Mouse (Mus musculus): ENCODE results near the gene Ager. TPM values are rescaled to one million over a fixed set of nuclear protein-coding genes. Genes with fewer than 3 reads are reported as not detected.

Ager gene
- polyA plus RNA-seq, 1 experiment from 2014 or later = 1.3 TPM

DNA sequence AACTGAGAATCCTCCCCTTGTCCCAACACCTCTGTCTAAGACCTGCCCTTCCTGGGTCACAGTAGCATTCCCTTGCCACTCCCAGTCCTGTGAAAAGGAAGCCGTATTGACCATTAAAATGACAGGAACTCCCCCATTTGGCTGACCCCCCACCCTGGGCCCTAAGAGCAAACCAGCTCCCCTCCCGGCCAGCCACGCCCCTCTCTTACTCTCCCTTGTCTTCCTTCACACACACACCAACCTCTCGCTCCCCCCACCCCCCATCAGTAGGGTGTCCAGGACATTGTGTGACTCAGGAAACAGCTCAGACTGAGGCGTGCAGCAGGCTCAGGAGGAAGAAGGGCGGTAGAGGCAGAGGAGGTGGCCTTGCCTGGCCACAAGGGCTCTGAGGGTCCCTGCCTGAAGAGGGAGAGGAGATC is 33.6 kb upstream of the Ager start, which contains the start of gene Notch4:
Gene Notch4, plus strand, starts transcription at position 266 of the 419 bp plus-strand sequence.
- 0 out of 2 replicates have a peak within 1 kb of the TSS, but pooled peaks have one; percentile 3 for H3K4me3 ChIP-seq
- ATAC-seq = no peak
- WGBS (ENCODE audit: insufficient replicate concordance) = 12% methylated on average over 6 of the region's 6 CpGs
- peaks cover 24% of the 10 kb centered on the region for H3K4me1 ChIP-seq
- H3K9me3 ChIP-seq (replicated peaks) = no peaks in the 10 kb centered on the region
- peaks cover 45% of the 10 kb centered on the region for H3K27me3 ChIP-seq (replicated peaks)
- H3K9ac ChIP-seq = no peak within 1 kb of the TSS
- H3K36me3 ChIP-seq = no peaks in the 10 kb centered on the region
- peak within 1 kb of the TSS; percentile 26; the same call in 1 of the 2 replicates for H3K4me2 ChIP-seq
- 0 out of 2 replicates have a peak within 1 kb of the TSS, but pooled peaks have one; percentile 31 for H3K27ac ChIP-seq

DNA sequence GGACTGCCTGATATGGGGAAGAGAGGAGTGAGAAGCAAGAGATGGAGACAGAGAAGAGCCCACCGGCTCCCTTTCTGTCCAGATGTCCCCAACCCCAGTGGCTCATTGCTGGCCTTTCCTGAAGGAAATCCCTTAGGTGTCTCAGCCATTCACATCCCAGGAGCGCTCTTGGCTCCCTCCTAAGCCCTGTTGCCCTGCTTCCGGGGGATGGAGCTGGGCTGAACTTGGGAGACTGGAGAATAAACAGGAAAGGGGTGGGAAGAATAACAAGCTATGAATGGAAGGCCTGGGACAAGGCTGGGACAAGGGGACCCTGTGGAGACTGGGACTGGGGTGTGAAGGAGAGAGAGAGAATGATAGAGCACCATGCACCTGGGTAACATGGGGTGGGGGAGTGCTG is 32.9 kb upstream of the Ager start:
- Histone ChIP-seq H3K4me1 (peaks cover 21% of the 10 kb centered on the region), H3K4me3 (no peak overlapping the region), H3K9ac (no peak overlapping the region), H3K27me3 (replicated peaks) (peaks cover 43% of the 10 kb centered on the region), H3K27ac (0 out of 2 replicates have a peak overlapping the region, but pooled peaks have one; percentile 31), H3K9me3 (replicated peaks) (no peaks in the 10 kb centered on the region), H3K36me3 (no peaks in the 10 kb centered on the region), H3K4me2 (peak overlapping the region; percentile 26; the same call in 1 of the 2 replicates)
- WGBS (ENCODE audit: insufficient replicate concordance) = 41% methylated on average over 3 of the region's 3 CpGs
- ATAC-seq = no peak

DNA sequence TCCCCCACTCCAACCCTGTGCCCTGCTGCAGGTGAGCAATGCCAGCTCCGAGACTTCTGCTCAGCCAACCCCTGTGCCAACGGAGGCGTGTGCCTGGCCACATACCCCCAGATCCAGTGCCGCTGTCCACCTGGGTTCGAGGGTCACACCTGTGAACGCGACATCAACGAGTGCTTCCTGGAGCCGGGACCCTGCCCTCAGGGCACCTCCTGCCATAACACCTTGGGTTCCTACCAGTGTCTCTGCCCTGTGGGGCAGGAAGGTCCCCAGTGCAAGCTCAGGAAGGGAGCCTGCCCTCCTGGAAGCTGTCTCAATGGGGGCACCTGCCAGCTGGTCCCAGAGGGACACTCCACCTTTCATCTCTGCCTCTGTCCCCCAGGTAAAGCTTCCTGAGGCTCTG is 30.4 kb upstream of the Ager start:
- no peak overlapping the region for H3K4me2 ChIP-seq
- no peak overlapping the region for H3K27ac ChIP-seq
- no peak overlapping the region for H3K9ac ChIP-seq
- ATAC-seq = no peak
- no peak overlapping the region for H3K4me3 ChIP-seq
- WGBS (ENCODE audit: insufficient replicate concordance) = 74% methylated on average over 9 of the region's 9 CpGs
- H3K27me3 ChIP-seq (replicated peaks) = peaks cover 39% of the 10 kb centered on the region
- H3K9me3 ChIP-seq (replicated peaks) = no peaks in the 10 kb centered on the region
- H3K4me1 ChIP-seq = peaks cover 6% of the 10 kb centered on the region
- no peaks in the 10 kb centered on the region for H3K36me3 ChIP-seq

DNA sequence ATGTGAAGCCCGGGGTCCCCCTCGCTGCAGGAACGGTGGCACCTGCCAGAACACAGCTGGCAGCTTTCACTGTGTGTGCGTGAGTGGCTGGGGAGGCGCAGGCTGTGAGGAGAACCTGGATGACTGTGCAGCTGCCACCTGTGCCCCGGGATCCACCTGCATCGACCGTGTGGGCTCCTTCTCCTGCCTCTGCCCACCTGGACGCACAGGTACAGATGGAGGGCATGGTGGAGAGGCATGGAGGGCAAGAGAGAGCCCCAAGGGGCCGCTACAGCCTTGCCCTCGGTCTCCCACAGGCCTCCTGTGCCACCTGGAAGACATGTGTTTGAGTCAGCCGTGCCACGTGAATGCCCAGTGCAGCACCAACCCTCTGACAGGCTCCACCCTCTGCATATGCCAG is 29.2 kb upstream of the Ager start:
- Histone ChIP-seq H3K4me3 (no peak overlapping the region), H3K4me1 (peaks cover 6% of the 10 kb centered on the region; the same call in 1 of the 2 replicates), H3K9me3 (replicated peaks) (no peaks in the 10 kb centered on the region), H3K36me3 (no peaks in the 10 kb centered on the region), H3K4me2 (no peak overlapping the region), H3K27me3 (replicated peaks) (peaks cover 40% of the 10 kb centered on the region), H3K9ac (no peak overlapping the region), H3K27ac (no peak overlapping the region)
- no peak for ATAC-seq
- 69% methylated on average over 13 of the region's 13 CpGs for WGBS (ENCODE audit: insufficient replicate concordance)

DNA sequence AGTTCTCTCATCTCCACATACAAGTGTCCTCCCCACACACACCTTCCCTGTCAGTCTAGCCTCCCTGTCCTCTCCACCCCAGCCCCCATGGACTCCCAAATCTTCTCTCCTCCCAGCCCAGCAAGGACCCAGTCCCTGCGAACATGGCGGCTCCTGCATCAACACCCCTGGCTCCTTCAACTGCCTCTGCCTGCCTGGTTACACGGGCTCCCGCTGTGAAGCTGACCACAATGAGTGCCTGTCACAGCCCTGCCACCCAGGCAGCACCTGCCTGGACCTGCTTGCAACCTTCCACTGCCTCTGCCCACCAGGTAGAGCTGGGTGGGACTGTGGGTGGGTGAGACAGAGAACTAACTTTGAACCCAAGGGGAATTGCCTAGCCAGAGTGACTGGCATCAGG is 27.7 kb upstream of the Ager start:
- H3K4me2 ChIP-seq = no peak overlapping the region
- H3K27ac ChIP-seq = no peak overlapping the region
- WGBS (ENCODE audit: insufficient replicate concordance) = 61% methylated on average over 4 of the region's 4 CpGs

DNA sequence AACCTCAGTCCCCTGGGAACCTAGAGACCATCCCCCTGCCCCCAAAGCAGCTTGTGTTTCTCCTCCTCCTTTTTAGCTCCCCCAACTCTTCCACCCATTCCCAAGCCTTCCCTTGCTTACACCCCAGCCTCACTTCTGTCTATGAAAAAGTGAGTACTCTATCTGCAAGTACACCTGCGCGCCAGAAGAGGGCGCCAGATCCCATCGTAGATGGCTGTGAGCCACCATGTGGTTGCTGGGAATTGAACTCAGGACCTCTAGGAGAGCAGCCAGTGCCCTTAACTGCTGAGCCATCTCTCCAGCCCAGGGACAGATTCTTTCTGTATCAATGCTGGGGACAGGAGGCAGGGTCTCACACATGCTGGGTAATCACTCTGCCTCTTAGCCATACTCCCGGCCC is 25.8 kb upstream of the Ager start:
- Histone ChIP-seq H3K4me2 (no peak overlapping the region), H3K27me3 (replicated peaks) (peaks cover 26% of the 10 kb centered on the region; the same call in 1 of the 2 replicates), H3K27ac (no peak overlapping the region), H3K4me3 (no peak overlapping the region), H3K4me1 (no peaks in the 10 kb centered on the region), H3K36me3 (no peaks in the 10 kb centered on the region), H3K9me3 (replicated peaks) (no peaks in the 10 kb centered on the region), H3K9ac (no peak overlapping the region)
- WGBS (ENCODE audit: insufficient replicate concordance) = 13% methylated on average over 5 of the region's 5 CpGs
- no peak for ATAC-seq

More for the DNA sequence above, 27.7 kb upstream of the Ager start:
- no peaks in the 10 kb centered on the region for H3K36me3 ChIP-seq
- H3K9ac ChIP-seq = no peak overlapping the region
- no peak overlapping the region for H3K4me3 ChIP-seq
- no peaks in the 10 kb centered on the region for H3K9me3 ChIP-seq (replicated peaks)
- no peak for ATAC-seq
- peaks cover 44% of the 10 kb centered on the region for H3K27me3 ChIP-seq (replicated peaks)
- H3K4me1 ChIP-seq = no peaks in the 10 kb centered on the region

DNA sequence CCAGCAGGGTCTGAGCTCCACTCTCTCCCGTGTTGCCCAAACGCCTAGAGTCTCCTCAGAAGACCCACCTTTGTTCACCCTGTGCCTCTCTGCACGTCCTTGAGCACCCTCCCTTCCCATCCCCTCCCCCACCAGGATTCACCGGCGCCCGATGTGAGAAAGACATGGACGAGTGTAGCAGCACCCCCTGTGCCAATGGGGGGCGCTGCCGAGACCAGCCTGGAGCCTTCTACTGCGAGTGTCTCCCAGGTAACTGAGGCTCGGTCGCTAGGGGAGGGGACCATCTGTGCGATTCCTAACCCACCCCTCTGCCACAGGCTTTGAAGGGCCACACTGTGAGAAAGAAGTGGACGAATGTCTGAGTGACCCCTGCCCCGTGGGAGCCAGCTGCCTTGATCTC is 25.3 kb upstream of the Ager start:
- no peak overlapping the region for H3K27ac ChIP-seq
- H3K4me2 ChIP-seq = no peak overlapping the region
- H3K9me3 ChIP-seq (replicated peaks) = no peaks in the 10 kb centered on the region
- H3K4me3 ChIP-seq = no peak overlapping the region
- no peaks in the 10 kb centered on the region for H3K36me3 ChIP-seq
- H3K4me1 ChIP-seq = no peaks in the 10 kb centered on the region
- peaks cover 21% of the 10 kb centered on the region; the same call in 1 of the 2 replicates for H3K27me3 ChIP-seq (replicated peaks)
- no peak overlapping the region for H3K9ac ChIP-seq
- ATAC-seq = no peak
- 29% methylated on average over 15 of the region's 15 CpGs for WGBS (ENCODE audit: insufficient replicate concordance)

DNA sequence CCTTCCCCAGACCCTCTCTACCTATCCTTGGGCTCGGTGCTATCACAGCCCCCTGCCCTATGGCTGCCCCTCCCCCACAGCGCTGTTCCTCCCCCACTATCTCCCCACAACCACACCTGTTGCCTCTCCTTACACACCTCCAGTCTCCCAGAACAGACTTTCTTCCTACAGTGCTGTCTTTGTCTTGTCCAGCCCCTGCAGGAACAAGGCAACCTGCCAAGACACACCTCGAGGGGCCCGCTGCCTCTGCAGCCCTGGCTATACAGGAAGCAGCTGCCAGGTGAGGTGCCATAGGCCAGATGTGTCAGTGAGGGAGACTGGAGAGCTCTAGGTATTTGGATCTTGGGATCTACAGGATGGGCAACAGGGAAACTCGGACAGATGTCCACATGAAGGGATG is 21.1 kb upstream of the Ager start:
- H3K4me1 ChIP-seq = no peaks in the 10 kb centered on the region
- H3K27me3 ChIP-seq (replicated peaks) = 0 out of 2 replicates have a peak, but pooled peaks cover 12% of the 10 kb centered on the region
- WGBS (ENCODE audit: insufficient replicate concordance) = 59% methylated on average over 5 of the region's 5 CpGs
- no peak overlapping the region for H3K27ac ChIP-seq
- no peak overlapping the region for H3K4me2 ChIP-seq
- H3K4me3 ChIP-seq = no peak overlapping the region
- H3K36me3 ChIP-seq = no peaks in the 10 kb centered on the region
- no peaks in the 10 kb centered on the region for H3K9me3 ChIP-seq (replicated peaks)
- no peak overlapping the region for H3K9ac ChIP-seq
- no peak for ATAC-seq

DNA sequence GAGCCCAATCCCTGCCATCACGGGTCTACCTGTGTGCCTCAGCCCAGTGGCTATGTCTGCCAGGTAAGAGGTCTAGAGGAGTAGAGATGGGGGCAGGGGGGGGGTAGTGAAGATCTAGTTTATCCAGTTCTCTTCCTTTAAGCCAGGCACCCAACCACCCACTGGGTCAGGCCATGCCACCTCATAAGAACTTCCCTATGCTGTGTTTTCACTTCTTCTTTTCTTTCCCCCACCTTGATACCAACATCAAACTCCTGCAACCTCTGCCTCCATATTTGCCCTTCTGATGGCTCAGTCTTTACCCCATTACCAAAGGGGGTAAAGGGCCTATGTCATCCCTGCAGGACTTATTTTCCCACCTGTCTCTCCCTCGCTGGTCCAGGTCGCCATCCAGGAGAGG is 19.6 kb upstream of the Ager start:
- Histone ChIP-seq H3K4me1 (no peaks in the 10 kb centered on the region), H3K4me2 (no peak overlapping the region), H3K9me3 (replicated peaks) (no peaks in the 10 kb centered on the region), H3K36me3 (no peaks in the 10 kb centered on the region), H3K4me3 (no peak overlapping the region), H3K9ac (no peak overlapping the region), H3K27ac (no peak overlapping the region), H3K27me3 (replicated peaks) (0 out of 2 replicates have a peak, but pooled peaks cover 12% of the 10 kb centered on the region)
- WGBS (ENCODE audit: insufficient replicate concordance) = 73% methylated on average over 3 of the region's 3 CpGs
- ATAC-seq = no peak

DNA sequence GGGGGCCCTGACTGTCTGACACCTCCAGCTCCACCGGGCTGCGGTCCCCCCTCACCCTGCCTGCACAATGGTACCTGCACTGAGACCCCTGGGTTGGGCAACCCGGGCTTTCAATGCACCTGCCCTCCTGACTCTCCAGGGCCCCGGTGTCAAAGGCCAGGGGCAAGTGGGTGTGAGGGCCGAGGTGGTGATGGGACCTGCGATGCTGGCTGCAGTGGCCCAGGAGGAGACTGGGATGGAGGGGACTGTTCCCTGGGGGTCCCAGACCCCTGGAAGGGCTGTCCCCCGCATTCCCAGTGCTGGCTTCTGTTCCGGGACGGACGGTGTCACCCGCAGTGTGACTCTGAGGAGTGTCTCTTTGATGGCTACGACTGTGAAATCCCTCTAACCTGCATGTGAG is 15.1 kb upstream of the Ager start:
- Histone ChIP-seq H3K27ac (no peak overlapping the region), H3K4me1 (peaks cover 14% of the 10 kb centered on the region), H3K36me3 (no peaks in the 10 kb centered on the region), H3K9ac (no peak overlapping the region), H3K27me3 (replicated peaks) (peaks cover 18% of the 10 kb centered on the region), H3K4me3 (no peak overlapping the region), H3K9me3 (replicated peaks) (no peaks in the 10 kb centered on the region), H3K4me2 (no peak overlapping the region)
- WGBS (ENCODE audit: insufficient replicate concordance) = 75% methylated on average over 12 of the region's 12 CpGs
- ATAC-seq = no peak

DNA sequence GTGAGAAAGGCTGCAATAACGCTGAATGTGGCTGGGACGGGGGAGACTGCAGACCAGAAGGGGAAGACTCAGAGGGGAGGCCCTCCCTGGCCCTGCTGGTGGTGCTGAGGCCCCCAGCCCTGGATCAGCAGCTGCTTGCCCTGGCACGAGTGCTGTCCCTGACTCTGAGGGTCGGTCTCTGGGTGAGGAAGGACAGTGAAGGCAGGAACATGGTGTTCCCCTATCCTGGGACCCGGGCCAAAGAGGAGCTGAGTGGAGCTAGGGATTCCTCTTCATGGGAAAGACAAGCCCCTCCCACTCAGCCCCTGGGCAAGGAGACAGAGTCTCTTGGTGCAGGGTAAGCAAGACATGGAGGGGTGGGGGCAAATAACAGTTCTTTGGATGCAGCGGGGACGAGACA is 14.3 kb upstream of the Ager start:
- no peak overlapping the region for H3K4me3 ChIP-seq
- peaks cover 18% of the 10 kb centered on the region for H3K27me3 ChIP-seq (replicated peaks)
- no peaks in the 10 kb centered on the region for H3K9me3 ChIP-seq (replicated peaks)
- no peak overlapping the region for H3K4me2 ChIP-seq
- ATAC-seq = no peak
- H3K27ac ChIP-seq = no peak overlapping the region
- 48% methylated on average over 7 of the region's 7 CpGs for WGBS (ENCODE audit: insufficient replicate concordance)
- H3K4me1 ChIP-seq = peaks cover 20% of the 10 kb centered on the region
- no peaks in the 10 kb centered on the region for H3K36me3 ChIP-seq
- H3K9ac ChIP-seq = no peak overlapping the region

DNA sequence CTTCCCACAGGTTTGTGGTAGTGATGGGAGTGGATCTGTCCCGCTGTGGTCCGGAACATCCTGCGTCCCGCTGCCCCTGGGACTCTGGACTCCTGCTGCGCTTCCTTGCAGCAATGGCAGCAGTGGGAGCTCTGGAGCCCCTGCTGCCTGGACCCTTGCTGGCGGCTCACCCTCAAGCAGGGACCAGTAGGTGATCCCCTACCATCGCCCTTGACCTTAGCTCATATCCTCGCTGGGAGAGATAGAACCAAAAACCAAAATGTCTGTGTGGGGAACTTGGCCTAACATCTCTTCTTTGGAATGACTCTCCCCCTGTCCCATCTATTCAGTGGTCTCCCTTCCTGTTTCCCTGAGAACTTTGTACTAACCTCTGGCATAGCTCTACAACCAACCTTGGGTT is 13.8 kb upstream of the Ager start:
- Histone ChIP-seq H3K9ac (no peak overlapping the region), H3K36me3 (no peaks in the 10 kb centered on the region), H3K27ac (no peak overlapping the region), H3K4me2 (no peak overlapping the region), H3K4me1 (peaks cover 24% of the 10 kb centered on the region), H3K9me3 (replicated peaks) (no peaks in the 10 kb centered on the region), H3K4me3 (no peak overlapping the region), H3K27me3 (replicated peaks) (peaks cover 18% of the 10 kb centered on the region)
- WGBS (ENCODE audit: insufficient replicate concordance) = 68% methylated on average over 8 of the region's 8 CpGs
- no peak for ATAC-seq

DNA sequence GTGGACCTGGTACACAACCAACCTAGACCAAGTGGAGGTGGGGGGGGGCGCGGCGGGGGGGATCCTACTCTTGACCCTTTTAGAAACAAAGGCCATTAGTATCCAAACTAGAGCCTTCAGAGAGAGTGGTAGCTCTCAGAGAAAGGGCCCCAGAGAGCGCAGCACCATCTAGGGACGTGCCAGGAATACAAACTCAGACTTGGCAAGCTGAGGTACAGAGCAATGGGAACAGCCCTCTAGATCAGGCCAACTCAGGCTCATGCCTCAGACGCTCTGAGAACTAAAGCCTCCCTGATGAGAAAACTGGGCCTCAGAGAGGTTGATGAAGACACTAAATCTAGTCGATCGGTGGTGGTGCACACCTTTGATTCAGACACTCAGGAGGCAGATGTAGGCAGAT is 12.5 kb upstream of the Ager start:
- ATAC-seq = no peak
- Histone ChIP-seq H3K4me1 (peaks cover 37% of the 10 kb centered on the region), H3K27me3 (replicated peaks) (peaks cover 18% of the 10 kb centered on the region), H3K27ac (no peak overlapping the region), H3K4me2 (no peak overlapping the region), H3K9me3 (replicated peaks) (no peaks in the 10 kb centered on the region), H3K9ac (no peak overlapping the region), H3K36me3 (no peaks in the 10 kb centered on the region), H3K4me3 (no peak overlapping the region)
- 85% methylated on average over 8 of the region's 8 CpGs for WGBS (ENCODE audit: insufficient replicate concordance)

Measured in liver, embryonic 12.5 days (tissue).